Mouse (Mus musculus): Measurements from ENCODE around the gene Acbd5. TPM values are rescaled to one million over a fixed set of nuclear protein-coding genes. Genes with fewer than 3 reads are reported as not detected.
"Not testable (repeated sequence)": the region's sequence is repeated elsewhere in the genome, so short reads cannot be mapped to it uniquely, and the experiment has no call there.

Acbd5 gene
- polyA plus RNA-seq, 1 experiment from 2014 or later, result 34.1 TPM

DNA sequence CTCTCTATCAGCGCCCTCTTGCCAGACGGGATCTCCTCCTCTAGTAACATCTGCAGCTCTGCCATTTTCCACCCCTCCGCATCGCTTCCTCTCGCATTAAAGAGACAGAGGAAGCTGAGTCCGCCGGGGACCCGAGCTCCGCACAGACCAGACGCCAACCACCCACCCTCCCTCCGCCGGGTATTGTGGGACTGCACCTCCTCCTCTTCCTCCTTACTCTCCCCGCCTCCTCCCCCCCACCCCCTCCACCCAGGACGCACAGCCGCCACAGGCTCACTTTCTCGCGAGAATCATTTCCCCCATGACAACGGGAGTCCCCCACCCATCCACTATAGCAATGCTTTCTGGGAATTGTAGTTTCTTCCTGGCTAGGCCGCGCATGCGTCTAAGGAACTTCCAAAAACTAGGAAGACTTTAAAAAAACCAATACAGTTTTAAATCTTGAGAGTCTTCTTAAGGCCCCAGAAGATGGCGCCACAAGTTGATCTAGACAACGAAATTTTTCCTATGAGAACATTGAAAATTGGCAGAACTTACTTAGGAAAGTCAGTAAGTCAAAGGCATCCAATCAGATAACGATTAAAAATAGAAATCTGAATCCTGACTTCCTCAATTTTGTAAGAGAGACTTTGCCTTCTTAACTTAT, 27.8 kb upstream of the Acbd5 start, which contains the start of gene Abi1:
Gene Abi1 (minus strand): TSS at position 241 of the 646 bp plus-strand sequence.
- H3K27ac ChIP-seq (ENCODE audit: low read length), result peak within 1 kb of the TSS; percentile 99
- no peaks in the 10 kb centered on the region for H3K36me3 ChIP-seq (ENCODE audit: insufficient read depth, low read length)
- H3K9me3 ChIP-seq (ENCODE audit: low read length), result no peaks in the 10 kb centered on the region
- peaks cover 8% of the 10 kb centered on the region; the same call in 1 of the 2 replicates for H3K4me1 ChIP-seq (ENCODE audit: insufficient read depth, low read depth, low read length)
- TF ChIP-seq CTCF (IDR thresholded peaks at IDR 0.05) (peak; percentile 59), EP300 (IDR thresholded peaks at IDR 0.05) (peak; percentile 72)
- peak within 1 kb of the TSS; percentile 69 for H3K4me2 ChIP-seq (replicated peaks; ENCODE audit: low read depth, low read length)
- WGBS, result under 1% methylated on average over 24 of the region's 24 CpGs
- H3K4me3 ChIP-seq (ENCODE audit: low read depth, low read length), result peak within 1 kb of the TSS; percentile 99
- DNase-seq (ENCODE audit: low spot score) (peak; percentile 100), ATAC-seq (peak; percentile 93)
- H3K9ac ChIP-seq (replicated peaks; ENCODE audit: low read depth), result peak within 1 kb of the TSS; percentile 98
- H3K27me3 ChIP-seq (replicated peaks; ENCODE audit: insufficient read depth, low read length), result no peaks in the 10 kb centered on the region

DNA sequence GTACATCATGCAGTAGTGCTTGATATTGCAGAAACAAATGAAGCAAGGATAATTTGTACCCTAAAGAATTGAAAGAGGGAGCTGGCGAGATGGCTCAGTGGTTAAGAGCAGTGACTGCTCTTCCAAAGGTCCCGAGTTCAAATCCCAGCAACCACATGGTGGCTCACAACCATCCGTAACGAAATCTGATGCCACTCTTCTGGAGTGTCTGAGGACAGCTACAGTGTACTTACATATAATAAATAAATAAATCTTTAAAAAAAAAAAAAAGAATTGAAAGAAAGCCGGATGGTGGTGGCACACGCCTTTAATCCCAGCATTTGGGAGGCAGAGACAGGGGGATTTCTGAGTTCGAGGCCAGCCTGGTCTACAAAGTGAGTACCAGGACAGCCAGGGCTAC, 27.3 kb upstream of the Acbd5 start:
- not testable (repeated sequence) for DNase-seq (ENCODE audit: low spot score); H3K36me3 ChIP-seq (ENCODE audit: insufficient read depth, low read length); H3K27me3 ChIP-seq (replicated peaks; ENCODE audit: insufficient read depth, low read length); H3K9ac ChIP-seq (replicated peaks; ENCODE audit: low read depth); H3K9me3 ChIP-seq (ENCODE audit: low read length); H3K4me3 ChIP-seq (ENCODE audit: low read depth, low read length); H3K4me2 ChIP-seq (replicated peaks; ENCODE audit: low read depth, low read length); ATAC-seq; H3K4me1 ChIP-seq (ENCODE audit: insufficient read depth, low read depth, low read length)
- WGBS, result 69% methylated on average over 7 of the region's 7 CpGs
- 0 out of 2 replicates have a peak overlapping the region, but pooled peaks have one; percentile 38 for H3K27ac ChIP-seq (ENCODE audit: low read length)

DNA sequence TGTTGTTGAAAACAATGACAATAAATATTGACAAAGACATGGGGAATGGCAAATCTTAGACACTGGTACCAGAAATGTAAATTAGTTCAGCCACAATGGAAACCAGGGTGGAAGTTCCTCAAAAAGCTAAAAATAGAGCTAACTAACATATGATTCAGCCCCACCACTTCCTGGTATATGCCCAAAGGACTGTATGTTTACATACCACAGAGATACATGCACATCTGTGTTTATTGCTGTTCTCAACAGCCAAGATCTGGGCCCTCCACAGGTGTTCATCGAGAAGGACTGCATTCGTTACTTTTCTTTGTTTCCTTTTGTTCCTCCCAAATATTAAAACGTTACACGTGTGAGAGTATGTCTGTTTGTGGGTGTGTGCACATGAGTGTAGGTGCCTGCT, 26.5 kb upstream of the Acbd5 start:
- no peak overlapping the region for H3K27ac ChIP-seq (ENCODE audit: low read length)
- no peaks in the 10 kb centered on the region for H3K9me3 ChIP-seq (ENCODE audit: low read length)
- TF ChIP-seq EP300 (IDR thresholded peaks at IDR 0.05) (peak; percentile 65; the same call in 1 of the 2 replicates), CTCF (IDR thresholded peaks at IDR 0.05) (no peak)
- no peaks in the 10 kb centered on the region for H3K36me3 ChIP-seq (ENCODE audit: insufficient read depth, low read length)
- no peaks in the 10 kb centered on the region for H3K27me3 ChIP-seq (replicated peaks; ENCODE audit: insufficient read depth, low read length)
- ATAC-seq (no peak), DNase-seq (ENCODE audit: low spot score) (peak; percentile 59)
- H3K4me1 ChIP-seq (ENCODE audit: insufficient read depth, low read depth, low read length), result peaks cover 8% of the 10 kb centered on the region; the same call in 1 of the 2 replicates
- no peak overlapping the region for H3K4me3 ChIP-seq (ENCODE audit: low read depth, low read length)
- H3K4me2 ChIP-seq (replicated peaks; ENCODE audit: low read depth, low read length), result no peak overlapping the region
- 62% methylated on average over 4 of the region's 4 CpGs for WGBS
- H3K9ac ChIP-seq (replicated peaks; ENCODE audit: low read depth), result no peak overlapping the region

DNA sequence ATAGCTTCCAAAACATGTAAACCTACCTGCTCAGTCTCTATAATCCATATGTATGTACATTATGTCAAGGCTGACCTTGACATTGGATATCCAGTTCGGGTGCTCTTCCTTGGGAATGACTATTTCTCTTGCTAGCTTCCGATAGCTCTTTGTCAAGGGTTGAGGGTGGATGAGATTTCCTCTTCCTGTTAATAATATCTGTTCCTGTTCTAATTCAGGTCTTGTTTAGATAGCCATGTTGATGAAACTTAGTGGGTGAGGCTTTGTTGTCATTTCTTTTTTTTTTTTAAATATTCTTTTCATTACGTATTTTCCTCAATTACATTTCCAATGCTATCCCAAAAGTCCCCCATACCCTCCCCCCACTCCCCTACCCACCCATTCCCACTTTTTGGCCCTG, 25.8 kb upstream of the Acbd5 start:
- no peak overlapping the region for H3K9ac ChIP-seq (replicated peaks; ENCODE audit: low read depth)
- no peak for ATAC-seq
- H3K4me3 ChIP-seq (ENCODE audit: low read depth, low read length), result no peak overlapping the region
- H3K36me3 ChIP-seq (ENCODE audit: insufficient read depth, low read length), result no peaks in the 10 kb centered on the region
- DNase-seq (ENCODE audit: low spot score), result peak; percentile 57
- WGBS, result 67% methylated on average over 3 of the region's 3 CpGs
- no peak overlapping the region for H3K27ac ChIP-seq (ENCODE audit: low read length)
- no peaks in the 10 kb centered on the region for H3K27me3 ChIP-seq (replicated peaks; ENCODE audit: insufficient read depth, low read length)
- H3K4me2 ChIP-seq (replicated peaks; ENCODE audit: low read depth, low read length), result no peak overlapping the region
- TF ChIP-seq EP300 (IDR thresholded peaks at IDR 0.05), result peak; percentile 79
- no peak for TF ChIP-seq CTCF (IDR thresholded peaks at IDR 0.05)
- H3K4me1 ChIP-seq (ENCODE audit: insufficient read depth, low read depth, low read length), result peaks cover 8% of the 10 kb centered on the region; the same call in 1 of the 2 replicates
- H3K9me3 ChIP-seq (ENCODE audit: low read length), result no peaks in the 10 kb centered on the region

DNA sequence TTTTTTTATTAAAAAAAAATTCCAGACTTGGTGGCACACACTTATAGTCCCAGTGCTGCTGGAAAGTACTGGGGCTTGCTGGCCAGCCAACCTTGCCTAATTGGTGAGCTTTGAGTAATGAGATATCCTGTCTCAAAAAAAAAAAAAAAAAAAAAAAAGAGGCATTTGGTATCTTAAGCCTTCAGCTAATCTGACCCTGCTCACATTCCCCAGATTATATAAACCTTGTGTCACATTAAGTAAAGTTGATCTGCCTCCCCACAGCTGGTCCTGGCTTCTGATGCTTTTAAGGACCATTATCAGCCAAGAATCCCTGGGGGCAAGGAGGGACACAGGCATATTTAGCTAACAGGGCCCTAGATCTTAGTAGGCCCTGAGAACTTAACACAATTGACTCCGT, 22.3 kb upstream of the Acbd5 start:
- Histone ChIP-seq H3K9me3 (ENCODE audit: low read length) (no peaks in the 10 kb centered on the region), H3K4me2 (replicated peaks; ENCODE audit: low read depth, low read length) (no peak overlapping the region), H3K4me1 (ENCODE audit: insufficient read depth, low read depth, low read length) (no peaks in the 10 kb centered on the region), H3K27me3 (replicated peaks; ENCODE audit: insufficient read depth, low read length) (no peaks in the 10 kb centered on the region), H3K9ac (replicated peaks; ENCODE audit: low read depth) (no peak overlapping the region), H3K27ac (ENCODE audit: low read length) (no peak overlapping the region), H3K36me3 (ENCODE audit: insufficient read depth, low read length) (no peaks in the 10 kb centered on the region), H3K4me3 (ENCODE audit: low read depth, low read length) (no peak overlapping the region)
- DNase-seq (ENCODE audit: low spot score), result no peak
- no peak for TF ChIP-seq CTCF (IDR thresholded peaks at IDR 0.05)
- no peak for TF ChIP-seq EP300 (IDR thresholded peaks at IDR 0.05)
- WGBS, result 33% methylated on average over 1 of the region's 1 CpGs
- ATAC-seq, result no peak

DNA sequence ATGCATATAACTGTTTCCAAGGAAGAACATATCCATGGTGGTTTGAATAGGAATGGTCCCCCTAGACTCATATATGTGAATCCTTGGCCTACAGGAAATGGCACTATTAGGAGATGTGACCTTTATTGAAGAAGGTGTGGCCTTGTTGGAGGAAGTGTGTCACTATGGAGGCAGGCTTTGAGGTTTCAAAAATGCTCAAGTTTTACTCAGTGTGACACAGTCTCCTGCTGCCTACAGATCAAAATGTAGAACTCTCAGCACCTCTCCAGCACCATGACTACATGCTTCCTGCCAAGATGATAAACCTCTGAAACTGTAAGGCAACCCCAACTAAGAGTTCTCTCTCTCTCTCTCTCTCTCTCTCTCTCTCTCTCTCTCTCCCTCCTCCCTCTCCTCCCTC, 20.0 kb upstream of the Acbd5 start:
- TF ChIP-seq CTCF (IDR thresholded peaks at IDR 0.05) (no peak), EP300 (IDR thresholded peaks at IDR 0.05) (no peak)
- H3K36me3 ChIP-seq (ENCODE audit: insufficient read depth, low read length), result no peaks in the 10 kb centered on the region
- DNase-seq (ENCODE audit: low spot score), result no peak
- ATAC-seq, result no peak
- no peaks in the 10 kb centered on the region for H3K27me3 ChIP-seq (replicated peaks; ENCODE audit: insufficient read depth, low read length)
- H3K4me3 ChIP-seq (ENCODE audit: low read depth, low read length), result no peak overlapping the region
- no peaks in the 10 kb centered on the region for H3K4me1 ChIP-seq (ENCODE audit: insufficient read depth, low read depth, low read length)
- H3K9me3 ChIP-seq (ENCODE audit: low read length), result no peaks in the 10 kb centered on the region
- H3K4me2 ChIP-seq (replicated peaks; ENCODE audit: low read depth, low read length), result no peak overlapping the region
- no peak overlapping the region for H3K27ac ChIP-seq (ENCODE audit: low read length)
- H3K9ac ChIP-seq (replicated peaks; ENCODE audit: low read depth), result no peak overlapping the region
